Mouse (Mus musculus) kidney, adult 18-20 months (tissue): ENCODE results near the gene Cblc.
A peak's percentile ranks its signal among the peaks of the same experiment; 100 is the strongest.

Experiments
- DNase-seq: peaks from one replicate; pipeline ENCODE4 v3.0.0; 2021

Cblc gene

DNA sequence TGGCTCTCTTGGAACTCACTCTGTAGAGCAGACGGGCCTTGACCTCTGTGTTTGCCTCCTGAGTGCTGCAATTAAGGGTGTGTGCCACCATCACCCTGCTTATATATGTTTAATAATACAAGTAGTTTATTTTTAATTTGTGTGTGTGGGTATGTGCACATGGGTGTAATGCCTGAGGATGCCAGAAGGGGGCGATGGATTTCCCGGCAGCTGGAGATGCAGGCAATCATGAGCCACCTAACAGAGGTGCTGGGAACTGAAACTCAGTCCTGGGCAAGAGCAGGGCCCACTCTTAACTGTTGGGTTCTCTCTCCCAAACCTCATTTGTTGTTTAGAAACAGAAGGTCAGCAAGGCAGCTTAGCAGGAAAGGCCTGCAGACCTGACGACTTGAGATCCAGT is 16.7 kb downstream of the Cblc start:
- no peak for DNase-seq

DNA sequence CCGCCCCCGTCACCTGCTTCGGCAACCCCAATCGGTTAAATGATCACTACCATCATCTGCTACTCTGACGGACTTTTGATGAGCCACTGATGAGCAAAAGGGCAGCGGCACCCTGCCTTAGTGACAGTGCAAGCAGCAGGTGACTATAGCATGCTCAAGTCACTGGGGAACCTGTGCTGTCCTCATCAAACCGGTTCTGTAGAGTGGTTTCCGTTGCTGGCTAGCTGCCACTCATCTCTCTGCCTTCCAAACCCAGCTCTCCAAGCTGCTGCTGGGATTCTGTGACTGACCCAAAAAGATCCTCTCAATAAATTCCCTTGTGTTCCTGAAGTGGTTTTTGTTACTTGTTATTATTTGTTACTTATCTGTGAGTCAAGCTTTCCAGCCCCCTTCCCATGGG is 18.0 kb downstream of the Cblc start:
- no peak for DNase-seq

GRCm38 (mm10) chr7:19777049-19777723 is 19.4 kb downstream of the Cblc start:
- DNase-seq, result no peak

GRCm38 (mm10) chr7:19771682-19772081 is 24.9 kb downstream of the Cblc start:
- no peak for DNase-seq

- DNase-seq, result no peak
Measured at GRCm38 (mm10) chr7:19770984-19771391, 25.6 kb downstream of the Cblc start, which contains the start of gene Bcam. Bcam (minus strand) TSS chr7:19771016.

- DNase-seq, result peak; percentile 94
Measured at GRCm38 (mm10) chr7:19770375-19770754, 26.2 kb downstream of the Cblc start.

GRCm38 (mm10) chr7:19769434-19770374 is 26.9 kb downstream of the Cblc start:
- DNase-seq, result no peak

GRCm38 (mm10) chr7:19769001-19769400 is 27.6 kb downstream of the Cblc start:
- no peak for DNase-seq

GRCm38 (mm10) chr7:19768251-19768650 is 28.4 kb downstream of the Cblc start:
- no peak for DNase-seq

- DNase-seq, result no peak
Measured at GRCm38 (mm10) chr7:19764581-19764980, 32.0 kb downstream of the Cblc start.

DNA sequence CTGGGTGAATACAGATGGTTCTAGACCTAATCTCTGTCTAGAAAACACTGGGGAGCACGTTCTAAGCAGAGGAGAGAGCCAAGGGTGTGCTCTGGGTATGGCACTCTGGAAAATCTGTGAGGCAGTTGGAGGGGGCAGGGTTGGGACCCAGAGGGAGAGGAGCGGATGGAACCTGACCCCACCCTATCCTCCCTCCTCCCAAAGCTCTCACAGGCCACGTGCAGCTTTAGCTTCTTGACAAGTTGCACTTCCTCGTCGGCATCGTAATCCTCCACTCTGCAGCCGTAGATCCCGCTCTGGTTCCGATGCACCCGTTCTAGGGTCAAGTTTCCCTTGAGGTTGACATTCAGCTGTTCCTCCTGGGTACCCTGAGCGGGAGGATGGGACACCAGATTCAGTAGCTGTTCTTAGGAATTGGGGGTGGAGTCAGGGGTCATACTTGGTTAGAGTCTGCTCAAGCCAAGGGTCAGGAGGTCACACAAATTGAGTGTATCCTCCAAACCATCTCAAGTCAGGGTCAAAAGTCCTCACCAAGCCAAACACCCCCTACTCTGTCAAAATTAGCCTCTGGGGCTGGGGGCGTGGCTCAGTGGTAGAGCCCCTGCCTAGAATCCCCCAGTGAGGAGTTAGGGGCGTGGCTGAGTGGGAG is 32.7 kb downstream of the Cblc start:
- no peak for DNase-seq

- DNase-seq, result no peak
Measured at GRCm38 (mm10) chr7:19762283-19762682, 34.3 kb downstream of the Cblc start.

DNA sequence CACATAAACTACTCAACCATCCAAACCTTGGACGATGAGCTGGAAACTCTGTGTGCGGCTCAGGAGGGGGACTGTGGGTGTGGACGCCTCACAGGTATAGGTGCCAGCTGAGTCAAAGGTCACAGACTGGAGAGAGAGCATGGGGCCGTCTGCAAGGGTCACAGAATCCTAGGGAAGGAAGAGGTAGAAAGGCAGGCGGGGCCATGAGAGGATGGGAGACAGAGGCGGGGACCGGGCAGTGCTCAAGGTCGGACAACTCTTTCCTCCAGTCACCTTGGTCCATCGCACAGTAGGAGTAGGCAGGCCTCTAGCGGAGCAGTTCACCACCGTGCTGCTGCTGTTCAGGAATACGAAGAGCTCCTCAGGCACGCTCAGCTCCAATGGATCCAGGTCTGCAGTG is 36.6 kb downstream of the Cblc start:
- no peak for DNase-seq

DNA sequence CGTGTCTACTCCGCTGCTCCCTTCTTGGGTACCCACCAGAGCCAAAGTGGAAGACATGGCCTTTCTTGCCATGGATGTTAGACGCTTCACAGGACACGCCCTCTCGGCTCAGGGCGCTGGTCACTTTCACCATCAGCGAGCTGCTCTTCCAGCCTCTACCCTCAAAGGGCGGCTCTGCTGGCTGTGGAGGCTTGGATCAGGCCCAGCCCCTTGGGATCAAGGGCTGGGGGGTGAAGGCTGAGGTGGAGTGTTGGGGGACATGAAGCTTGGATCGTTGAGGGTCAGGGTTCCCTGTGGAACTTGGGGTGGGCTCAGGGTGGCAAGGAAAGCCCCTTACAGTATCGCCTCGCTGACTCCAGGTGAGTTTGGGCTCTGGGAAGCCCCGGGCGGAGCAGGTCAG is 38.0 kb downstream of the Cblc start:
- no peak for DNase-seq

- peak; percentile 64 for DNase-seq
Measured at GRCm38 (mm10) chr7:19755851-19756786, 40.5 kb downstream of the Cblc start.

GRCm38 (mm10) chr7:19755008-19755407 is 41.6 kb downstream of the Cblc start:
- no peak for DNase-seq

- no peak for DNase-seq
Measured at GRCm38 (mm10) chr7:19754065-19754464, 42.5 kb downstream of the Cblc start.

DNA sequence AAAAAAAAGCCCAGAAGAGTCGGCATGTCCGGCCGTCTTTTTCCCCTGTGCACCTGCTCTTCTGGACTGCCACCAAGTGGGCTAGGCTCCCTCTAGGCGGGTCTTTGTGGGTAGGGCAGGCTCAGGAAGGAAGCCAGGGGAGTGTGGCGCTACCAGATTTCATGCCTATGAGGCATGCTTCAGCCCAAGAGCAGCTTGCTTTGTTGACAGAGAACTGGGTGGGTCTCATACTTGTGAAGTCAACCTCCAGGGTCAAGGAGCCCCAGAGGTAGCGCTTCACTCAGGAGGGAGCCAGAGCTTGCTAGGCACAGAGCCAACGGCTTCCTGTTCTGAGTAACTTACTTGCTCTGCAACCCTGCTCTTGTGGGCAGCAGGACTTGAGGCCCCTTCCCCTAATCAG is 43.0 kb downstream of the Cblc start:
- DNase-seq, result no peak

DNA sequence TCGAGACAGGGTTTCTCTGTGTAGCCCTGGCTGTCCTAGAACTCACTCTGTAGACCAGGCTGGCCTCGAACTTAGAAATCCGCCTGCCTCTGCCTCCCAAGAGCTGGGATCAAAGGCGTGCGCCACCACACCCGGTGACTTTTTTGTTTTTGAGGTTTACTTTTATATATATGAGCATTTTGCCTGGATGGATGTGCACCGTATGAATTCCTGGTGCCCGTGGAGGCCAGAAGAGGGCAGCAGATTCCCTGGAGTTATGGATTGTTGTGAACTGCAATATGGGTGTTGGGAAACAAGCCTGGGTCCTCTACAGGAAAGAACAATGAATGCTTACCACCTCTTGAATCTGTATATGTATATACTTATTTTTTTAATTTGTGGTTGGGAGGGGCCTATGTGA is 44.0 kb downstream of the Cblc start:
- DNase-seq, result no peak

- DNase-seq, result no peak
Measured at GRCm38 (mm10) chr7:19751070-19751383, 45.6 kb downstream of the Cblc start.

GRCm38 (mm10) chr7:19750217-19751069 is 46.2 kb downstream of the Cblc start, which contains the start of gene Nectin2:
Nectin2 (minus strand) TSS chr7:19750483.
- peak; percentile 89 for DNase-seq
